Mouse (Mus musculus) heart, embryonic 11.5 days (tissue): ENCODE measurements around the gene Nxph4. TPM values are rescaled to one million over a fixed set of nuclear protein-coding genes. Genes with fewer than 3 reads are reported as not detected.

ENCODE experiments used
- ATAC-seq: fragments of 200-750 bp; cut with Nextera tagmentation; replicated peaks from 2 replicates; pipeline ENCODE4 v1.8.0; 2017; ENCODE audit warnings: moderate library complexity; ENCODE audit not compliant: insufficient number of reproducible peaks, low FRiP score, low TSS enrichment
- H3K27ac ChIP-seq: fragments of 300-500 bp; sonication (generic); 2 replicates; pipeline ENCODE4 v1.5.1; 2014; ENCODE audit warnings: mild to moderate bottlenecking, low read depth, low read length
- H3K27me3 ChIP-seq: fragments of 300-500 bp; sonication (generic); 2 replicates; pipeline ENCODE4 v1.6.1; 2014; ENCODE audit warnings: mild to moderate bottlenecking, low read length, mixed read lengths; ENCODE audit not compliant: control insufficient read depth, insufficient read depth
- H3K36me3 ChIP-seq: fragments of 300-500 bp; sonication (generic); 2 replicates; pipeline ENCODE4 v1.6.1; 2014; ENCODE audit warnings: mild to moderate bottlenecking, low read length, moderate library complexity, mixed read lengths; ENCODE audit not compliant: control insufficient read depth, insufficient read depth
- H3K4me1 ChIP-seq: fragments of 300-500 bp; sonication (generic); 2 replicates; pipeline ENCODE4 v1.6.1; 2014; ENCODE audit warnings: low read length; ENCODE audit not compliant: control insufficient read depth, insufficient read depth
- H3K4me2 ChIP-seq: fragments of 300-500 bp; sonication (generic); 2 replicates; pipeline ENCODE4 v1.6.1; 2014; ENCODE audit warnings: mild to moderate bottlenecking, moderate library complexity
- H3K4me3 ChIP-seq: fragments of 300-500 bp; sonication (generic); 2 replicates; pipeline ENCODE4 v1.5.1; 2014; ENCODE audit warnings: low read depth, low read length
- H3K9ac ChIP-seq: fragments of 300-500 bp; sonication (generic); 2 replicates; pipeline ENCODE4 v1.6.1; 2014; ENCODE audit warnings: mild to moderate bottlenecking, low read depth, low read length, moderate library complexity
- H3K9me3 ChIP-seq: fragments of 300-500 bp; sonication (generic); replicated peaks from 2 replicates; pipeline ENCODE4 v1.6.1; 2016; ENCODE audit warnings: low read length; ENCODE audit not compliant: control insufficient read depth
- WGBS: fragments of 180-500 bp; shearing (Covaris S2); extraction: QIAGEN DNeasy Blood & Tissue Kit; methylation state at CpG from one replicate; pipeline ENCODE4 v1.1.7; 2014; ENCODE audit not compliant: insufficient replicate concordance; 5-methylcytosine and 5-hydroxymethylcytosine counted together
- polyA plus RNA-seq: library from polyadenylated mRNA; unstranded; fragments of >200 nt; fragmentation: Nextera tagmentation; extraction: Ambion mirVana; gene quantifications from 2 replicates; pipeline ENCODE4 v1.2.1, GENCODE M21; 2014

Gene Nxph4
- polyA plus RNA-seq, 1 experiment from 2014 or later, result 0.33 TPM

DNA sequence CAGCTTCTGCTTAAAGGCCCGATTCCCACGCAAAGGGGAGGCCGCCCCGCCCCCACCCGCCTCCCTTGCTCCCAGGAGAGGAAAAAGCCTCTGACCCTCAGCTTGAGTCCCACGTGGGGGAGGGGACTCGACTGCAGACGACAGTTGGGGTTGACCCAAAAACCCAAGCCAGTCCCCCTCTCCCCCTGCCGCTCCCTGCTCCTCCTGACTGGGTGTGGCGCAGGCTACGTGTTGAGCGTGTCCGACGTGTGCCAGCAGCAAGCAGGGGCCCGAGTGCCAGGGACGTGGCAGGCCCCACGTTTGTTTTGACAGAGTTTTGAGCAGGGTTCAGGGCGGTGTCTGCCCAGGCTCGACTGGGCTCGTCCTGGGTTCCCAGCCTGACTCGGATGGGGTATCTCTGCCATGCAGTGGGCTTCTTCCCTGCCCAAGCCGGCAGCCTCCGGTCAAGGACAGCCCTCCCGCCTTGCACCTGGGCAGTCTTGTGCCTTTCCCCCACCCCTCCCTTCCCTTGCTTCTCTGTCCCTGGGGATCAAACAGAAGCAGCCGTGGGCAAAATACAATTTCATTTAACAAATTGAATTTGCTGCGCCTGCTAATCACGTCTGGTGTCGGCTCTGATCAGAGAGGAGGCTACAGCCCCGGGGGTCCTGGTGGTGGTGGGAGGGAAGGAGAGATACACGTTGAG lies 17.6 kb downstream of the Nxph4 start:
- Histone ChIP-seq H3K27me3 (peaks cover 42% of the 10 kb centered on the region), H3K9me3 (no peaks in the 10 kb centered on the region), H3K36me3 (peaks cover 8% of the 10 kb centered on the region; the same call in 1 of the 2 replicates), H3K9ac (peak overlapping the region; percentile 59), H3K4me1 (peaks cover 55% of the 10 kb centered on the region), H3K4me3 (peak overlapping the region; percentile 18), H3K4me2 (peak overlapping the region; percentile 61), H3K27ac (no peak overlapping the region)
- ATAC-seq, result no peak
- WGBS, result 10% methylated on average over 30 of the region's 30 CpGs

GRCm38 (mm10) chr10:127515983-127516459 lies 18.3 kb downstream of the Nxph4 start:
- peak overlapping the region; percentile 18; the same call in 1 of the 2 replicates for H3K4me3 ChIP-seq

DNA sequence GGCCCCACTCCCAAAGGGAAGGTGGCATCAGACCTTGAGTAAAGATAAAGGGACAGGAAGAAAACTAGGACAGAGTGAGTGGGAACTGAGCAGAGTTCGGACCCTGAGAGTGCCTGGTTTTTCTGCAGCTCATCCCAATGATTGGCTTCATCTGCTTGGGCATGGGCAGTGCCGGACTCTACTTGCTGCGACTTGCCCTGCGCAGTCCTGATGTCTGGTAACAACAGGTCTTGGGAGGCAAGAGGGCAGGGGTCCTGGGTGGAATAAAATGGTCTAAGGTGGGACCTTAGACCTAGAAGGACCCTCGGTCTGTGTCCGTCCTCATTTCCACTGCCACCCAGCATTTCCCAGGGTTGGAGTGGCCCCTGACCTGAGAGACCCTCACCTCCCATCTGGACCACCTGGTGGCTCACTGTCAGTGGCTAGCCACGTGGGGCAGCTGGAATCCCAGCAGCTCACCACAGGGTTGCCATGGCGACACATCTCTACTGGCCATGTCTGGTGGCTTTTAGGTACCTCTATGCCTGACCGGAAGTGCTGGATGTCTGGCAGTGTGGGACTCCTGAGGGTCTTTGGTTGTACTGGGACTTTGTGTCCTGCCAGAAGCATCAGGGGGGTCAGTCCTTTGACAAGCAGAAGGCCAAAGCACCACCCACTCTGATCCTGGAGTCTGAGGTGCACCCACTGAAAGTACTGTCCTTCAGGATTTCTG lies 18.9 kb downstream of the Nxph4 start:
- Histone ChIP-seq H3K27me3 (peaks cover 55% of the 10 kb centered on the region), H3K9ac (no peak overlapping the region), H3K4me1 (peaks cover 48% of the 10 kb centered on the region)

More at GRCm38 (mm10) chr10:127515983-127516459, 18.3 kb downstream of the Nxph4 start:
- ATAC-seq, result no peak
- H3K4me2 ChIP-seq, result peak overlapping the region; percentile 61
- H3K36me3 ChIP-seq, result peaks cover 8% of the 10 kb centered on the region; the same call in 1 of the 2 replicates
- no peak overlapping the region for H3K27ac ChIP-seq
- H3K9ac ChIP-seq, result peak overlapping the region; percentile 59
- peaks cover 49% of the 10 kb centered on the region for H3K4me1 ChIP-seq
- WGBS, result 20% methylated on average over 8 of the region's 8 CpGs
- H3K27me3 ChIP-seq, result peaks cover 49% of the 10 kb centered on the region
- H3K9me3 ChIP-seq, result no peaks in the 10 kb centered on the region

GRCm38 (mm10) chr10:127514764-127515163 lies 19.6 kb downstream of the Nxph4 start, which contains the start of gene Ndufa4l2:
Ndufa4l2 (plus strand) TSS chr10:127514967.
- no peak within 1 kb of the TSS for H3K9ac ChIP-seq

More for the DNA sequence above, 18.9 kb downstream of the Nxph4 start:
- Histone ChIP-seq H3K36me3 (peaks cover 8% of the 10 kb centered on the region; the same call in 1 of the 2 replicates), H3K4me2 (peak overlapping the region; percentile 14; the same call in 1 of the 2 replicates), H3K9me3 (no peaks in the 10 kb centered on the region), H3K4me3 (no peak overlapping the region; the same call in 1 of the 2 replicates), H3K27ac (no peak overlapping the region)
- WGBS, result 27% methylated on average over 9 of the region's 9 CpGs
- no peak for ATAC-seq

GRCm38 (mm10) chr10:127514111-127514698 lies 20.2 kb downstream of the Nxph4 start:
- no peak overlapping the region for H3K27ac ChIP-seq
- no peak overlapping the region for H3K9ac ChIP-seq
- H3K4me3 ChIP-seq, result 0 out of 2 replicates have a peak overlapping the region, but pooled peaks have one; percentile 31
- no peak for ATAC-seq
- WGBS, result 11% methylated on average over 13 of the region's 13 CpGs
- peaks cover 67% of the 10 kb centered on the region for H3K27me3 ChIP-seq
- peak overlapping the region; percentile 94 for H3K4me2 ChIP-seq
- peaks cover 58% of the 10 kb centered on the region for H3K4me1 ChIP-seq
- H3K9me3 ChIP-seq, result no peaks in the 10 kb centered on the region
- H3K36me3 ChIP-seq, result peaks cover 1% of the 10 kb centered on the region; the same call in 1 of the 2 replicates

More at GRCm38 (mm10) chr10:127514764-127515163, 19.6 kb downstream of the Nxph4 start, which contains the start of gene Ndufa4l2:
- peak within 1 kb of the TSS; percentile 31 for H3K4me3 ChIP-seq
- H3K27me3 ChIP-seq, result peaks cover 61% of the 10 kb centered on the region
- ATAC-seq, result no peak
- H3K27ac ChIP-seq, result no peak within 1 kb of the TSS
- no peaks in the 10 kb centered on the region for H3K9me3 ChIP-seq
- peaks cover 5% of the 10 kb centered on the region; the same call in 1 of the 2 replicates for H3K36me3 ChIP-seq
- H3K4me2 ChIP-seq, result peak within 1 kb of the TSS; percentile 94
- H3K4me1 ChIP-seq, result peaks cover 52% of the 10 kb centered on the region
- 8% methylated on average over 6 of the region's 6 CpGs for WGBS

- Histone ChIP-seq H3K9ac (peak overlapping the region; percentile 59; the same call in 1 of the 2 replicates), H3K36me3 (no peaks in the 10 kb centered on the region), H3K9me3 (no peaks in the 10 kb centered on the region), H3K27ac (no peak overlapping the region), H3K4me1 (peaks cover 63% of the 10 kb centered on the region), H3K4me3 (peak overlapping the region; percentile 31), H3K4me2 (peak overlapping the region; percentile 94), H3K27me3 (peaks cover 72% of the 10 kb centered on the region)
- ATAC-seq, result no peak
- WGBS, result under 1% methylated on average over 16 of the region's 16 CpGs
These were observed 20.8 kb downstream of the Nxph4 start for GRCm38 (mm10) chr10:127513501-127514091.

GRCm38 (mm10) chr10:127512813-127513212 lies 21.5 kb downstream of the Nxph4 start:
- WGBS, result 1% methylated on average over 27 of the region's 27 CpGs
- no peak overlapping the region for H3K27ac ChIP-seq
- 0 out of 2 replicates have a peak, but pooled peaks have one; percentile 29 for ATAC-seq
- peaks cover 63% of the 10 kb centered on the region for H3K4me1 ChIP-seq
- no peaks in the 10 kb centered on the region for H3K36me3 ChIP-seq
- no peaks in the 10 kb centered on the region for H3K9me3 ChIP-seq
- peaks cover 79% of the 10 kb centered on the region for H3K27me3 ChIP-seq
- peak overlapping the region; percentile 31 for H3K4me3 ChIP-seq
- peak overlapping the region; percentile 94 for H3K4me2 ChIP-seq
- peak overlapping the region; percentile 59; the same call in 1 of the 2 replicates for H3K9ac ChIP-seq

DNA sequence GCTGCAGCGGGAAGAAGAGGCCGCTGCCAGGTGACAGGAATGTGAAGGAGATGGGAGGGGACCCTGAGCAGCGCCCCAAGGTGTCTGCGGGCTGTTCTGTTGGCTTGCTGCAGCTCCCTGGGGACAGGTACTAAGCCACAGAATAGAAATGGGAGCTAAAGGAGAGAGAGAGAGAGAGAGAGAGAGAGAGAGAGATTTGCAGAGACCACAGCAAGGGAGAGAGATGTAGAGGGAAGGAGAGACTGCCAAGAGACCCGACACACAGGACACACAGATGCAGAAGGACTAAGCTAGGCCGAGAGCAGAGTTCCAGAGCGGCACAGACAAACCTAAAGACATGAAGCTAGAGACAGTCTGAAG lies 22.1 kb downstream of the Nxph4 start:
- no peaks in the 10 kb centered on the region for H3K9me3 ChIP-seq
- no peaks in the 10 kb centered on the region for H3K36me3 ChIP-seq
- H3K9ac ChIP-seq, result no peak overlapping the region
- H3K4me1 ChIP-seq, result peaks cover 63% of the 10 kb centered on the region
- peaks cover 84% of the 10 kb centered on the region for H3K27me3 ChIP-seq
- no peak overlapping the region for H3K27ac ChIP-seq
- no peak for ATAC-seq
- H3K4me2 ChIP-seq, result peak overlapping the region; percentile 94
- WGBS, result 5% methylated on average over 7 of the region's 7 CpGs
- peak overlapping the region; percentile 49 for H3K4me3 ChIP-seq
